Mouse (Mus musculus) left cerebral cortex, adult 8-10 months (tissue): ENCODE data around the gene Gm20388. TPM values are rescaled to one million over a fixed set of nuclear protein-coding genes. Genes with fewer than 3 reads are reported as not detected.
"Not testable (repeated sequence)": the region's sequence is repeated elsewhere in the genome, so short reads cannot be mapped to it uniquely, and the experiment has no call there.

Source experiments
- DNase-seq, 2 experiments: peaks; one replicate each; pipeline ENCODE4 v3.0.0; 2022; ENCODE audit warnings: low spot score in 2 of 2
- total RNA-seq, 4 experiments: library from RNA; stranded (reverse); gene quantifications; 2 replicates each; pipeline ENCODE4 v1.2.4; 2022

The Gm20388 gene
- total RNA-seq, 4 experiments from 2014 or later = 10.4 to 20.8 (median 16.4) TPM

- DNase-seq = no peak
Measured at GRCm38 (mm10) chr8:123966896-123967295, 4056.3 kb downstream of the Gm20388 start.

- no peak for DNase-seq
Measured at GRCm38 (mm10) chr8:123973495-123973894, 4062.9 kb downstream of the Gm20388 start.

- no peak for DNase-seq
Measured at GRCm38 (mm10) chr8:123977499-123977898, 4066.9 kb downstream of the Gm20388 start.

GRCm38 (mm10) chr8:123978166-123978838, 4067.7 kb downstream of the Gm20388 start:
- DNase-seq = no peak

- no peak for DNase-seq
Measured at GRCm38 (mm10) chr8:123978926-123979325, 4068.3 kb downstream of the Gm20388 start.

- DNase-seq = no peak
Measured at GRCm38 (mm10) chr8:123980239-123980638, 4069.6 kb downstream of the Gm20388 start.

- peak; percentile 9 to 35 for DNase-seq
Measured at GRCm38 (mm10) chr8:123981674-123982073, 4071.0 kb downstream of the Gm20388 start.

GRCm38 (mm10) chr8:123982291-123982793, 4071.7 kb downstream of the Gm20388 start:
- peak in 1 of 2 experiments; percentile 32 for DNase-seq

GRCm38 (mm10) chr8:123982826-123983400, 4072.3 kb downstream of the Gm20388 start, which contains the start of gene Abcb10:
Gene Abcb10, minus strand, starts transcription at chr8:123983122.
- peak; percentile 78 for DNase-seq

GRCm38 (mm10) chr8:123988605-123989038, 4078.0 kb downstream of the Gm20388 start:
- no peak for DNase-seq

GRCm38 (mm10) chr8:123989128-123989527, 4078.5 kb downstream of the Gm20388 start:
- no peak for DNase-seq

- no peak for DNase-seq
Measured at GRCm38 (mm10) chr8:123990277-123991049, 4079.8 kb downstream of the Gm20388 start.

- no peak for DNase-seq
Measured at GRCm38 (mm10) chr8:123992587-123992986, 4081.9 kb downstream of the Gm20388 start.

- no peak for DNase-seq
Measured at GRCm38 (mm10) chr8:123993597-123993996, 4083.0 kb downstream of the Gm20388 start.

- no peak for DNase-seq
Measured at GRCm38 (mm10) chr8:123993997-123994396, 4083.4 kb downstream of the Gm20388 start.

- DNase-seq = no peak
Measured at GRCm38 (mm10) chr8:123999568-123999967, 4088.9 kb downstream of the Gm20388 start.

GRCm38 (mm10) chr8:124002546-124003108, 4092.0 kb downstream of the Gm20388 start:
- DNase-seq = no peak

- no peak for DNase-seq
Measured at GRCm38 (mm10) chr8:124007829-124008228, 4097.2 kb downstream of the Gm20388 start.

GRCm38 (mm10) chr8:124011580-124011979, 4100.9 kb downstream of the Gm20388 start:
- DNase-seq = no peak

GRCm38 (mm10) chr8:124011989-124012586, 4101.4 kb downstream of the Gm20388 start:
- no peak for DNase-seq

GRCm38 (mm10) chr8:124014299-124014698, 4103.7 kb downstream of the Gm20388 start:
- not testable (repeated sequence) for DNase-seq
